Mouse (Mus musculus): ENCODE measurements around the gene Kcne1. TPM values are rescaled to one million over a fixed set of nuclear protein-coding genes. Genes with fewer than 3 reads are reported as not detected.

The Kcne1 gene
- total and polyA plus RNA-seq, 3 experiments, result not detected

DNA sequence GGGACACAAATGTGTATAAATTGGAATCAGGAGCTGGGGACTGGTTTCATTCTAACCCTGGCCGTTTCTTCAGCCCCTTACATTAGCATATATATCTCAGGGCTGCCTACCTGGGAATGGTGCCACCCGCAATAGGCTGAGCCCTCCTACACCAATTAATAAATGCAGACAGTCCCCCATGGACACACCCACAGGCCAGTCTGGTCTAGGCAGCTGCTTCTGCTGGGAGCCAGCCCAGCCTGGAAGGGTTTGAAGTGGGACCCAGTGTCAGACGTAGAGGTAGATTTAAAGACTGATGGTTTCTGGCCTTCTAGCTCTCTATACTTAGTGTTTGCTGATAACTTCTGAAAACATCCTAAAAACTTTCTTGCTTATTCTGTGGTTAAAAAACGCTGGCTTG lies 50.1 kb downstream of the Kcne1 start:
- no peak for TF ChIP-seq TAL1 (IDR thresholded peaks at IDR 0.05; ENCODE audit: low read length)
- no peak for TF ChIP-seq ZNF384 (IDR thresholded peaks at IDR 0.05; ENCODE audit: low read depth, low read length)
- TF ChIP-seq GATA1 (IDR thresholded peaks at IDR 0.05; ENCODE audit: low read depth, low read length), result no peak
- TF ChIP-seq CHD1 (IDR thresholded peaks at IDR 0.05; ENCODE audit: low read depth, low read length), result no peak
- no peak for TF ChIP-seq MYB (IDR thresholded peaks at IDR 0.05; ENCODE audit: low read depth, low read length)
- TF ChIP-seq SIN3A (IDR thresholded peaks at IDR 0.05; ENCODE audit: low read length), result no peak
- TF ChIP-seq MEF2A (IDR thresholded peaks at IDR 0.05; ENCODE audit: extremely low read depth, insufficient replicate concordance, low read depth, low read length, poor library complexity, severe bottlenecking), result no peak
- no peak for TF ChIP-seq CTCF (IDR thresholded peaks at IDR 0.05 in 2 of 3, conservative IDR thresholded peaks at IDR 0.05 in 1 of 3; ENCODE audit: control insufficient read depth in 1 of 3, insufficient read depth in 1 of 3, low read depth in 2 of 3, low read length in 3 of 3, poor library complexity in 1 of 3, severe bottlenecking in 1 of 3)
- TF ChIP-seq ZMIZ1 (IDR thresholded peaks at IDR 0.05; ENCODE audit: low read depth, low read length), result no peak
- no peak for TF ChIP-seq BHLHE40 (IDR thresholded peaks at IDR 0.05; ENCODE audit: borderline replicate concordance, low read depth, low read length)
- TF ChIP-seq MXI1 (IDR thresholded peaks at IDR 0.05; ENCODE audit: low read depth, low read length), result no peak
- TF ChIP-seq ELF1 (IDR thresholded peaks at IDR 0.05; ENCODE audit: low read depth, low read length), result no peak
- no peak for TF ChIP-seq POLR2A (IDR thresholded peaks at IDR 0.05; ENCODE audit: control insufficient read depth in 1 of 2, insufficient read depth in 1 of 2, low read depth in 1 of 2, low read length in 2 of 2, poor library complexity in 1 of 2)
- TF ChIP-seq SMC3 (IDR thresholded peaks at IDR 0.05; ENCODE audit: low read depth, low read length), result no peak
- TF ChIP-seq MAZ (IDR thresholded peaks at IDR 0.05; ENCODE audit: low read depth, low read length), result no peak
- no peak for TF ChIP-seq JUND (IDR thresholded peaks at IDR 0.05; ENCODE audit: low read depth, low read length)
- TF ChIP-seq MYC (IDR thresholded peaks at IDR 0.05; ENCODE audit: low read depth, low read length), result no peak
- TF ChIP-seq MAFK (IDR thresholded peaks at IDR 0.05; ENCODE audit: borderline replicate concordance, low read depth, low read length), result no peak
- no peak for TF ChIP-seq NRF1 (IDR thresholded peaks at IDR 0.05; ENCODE audit: insufficient read depth, low read depth, low read length, poor library complexity, severe bottlenecking)
- no peaks in the 10 kb centered on the region for H3K27me3 ChIP-seq (ENCODE audit: control insufficient read depth in 1 of 2, insufficient read depth in 2 of 2, low read length in 2 of 2)
- H3K36me3 ChIP-seq (ENCODE audit: control insufficient read depth in 1 of 2, insufficient read depth in 2 of 2, low read length in 2 of 2), result peaks cover 0 to 2% of the 10 kb centered on the region in 2 experiments; a peak in 1 of 4 replicates
- no peaks in the 10 kb centered on the region for H3K9me3 ChIP-seq (replicated peaks; ENCODE audit: insufficient read depth, low read length)
- no peaks in the 10 kb centered on the region for H3K79me2 ChIP-seq (ENCODE audit: control insufficient read depth, insufficient read depth, low read length, poor library complexity)
- no peak overlapping the region for H3K27ac ChIP-seq (ENCODE audit: control insufficient read depth, low read depth, low read length)
- DNase-seq (ENCODE audit: low read depth, low spot score), result no peak
- no peaks in the 10 kb centered on the region for H3K4me1 ChIP-seq (ENCODE audit: control insufficient read depth in 1 of 2, insufficient read depth in 2 of 2, low read length in 2 of 2)
- H3K4me3 ChIP-seq (ENCODE audit: control insufficient read depth in 1 of 2, insufficient read depth in 1 of 2, low read depth in 2 of 2, low read length in 2 of 2), result no peak overlapping the region
- H3K9ac ChIP-seq (ENCODE audit: control insufficient read depth, low read depth, low read length, poor library complexity, severe bottlenecking), result no peak overlapping the region

DNA sequence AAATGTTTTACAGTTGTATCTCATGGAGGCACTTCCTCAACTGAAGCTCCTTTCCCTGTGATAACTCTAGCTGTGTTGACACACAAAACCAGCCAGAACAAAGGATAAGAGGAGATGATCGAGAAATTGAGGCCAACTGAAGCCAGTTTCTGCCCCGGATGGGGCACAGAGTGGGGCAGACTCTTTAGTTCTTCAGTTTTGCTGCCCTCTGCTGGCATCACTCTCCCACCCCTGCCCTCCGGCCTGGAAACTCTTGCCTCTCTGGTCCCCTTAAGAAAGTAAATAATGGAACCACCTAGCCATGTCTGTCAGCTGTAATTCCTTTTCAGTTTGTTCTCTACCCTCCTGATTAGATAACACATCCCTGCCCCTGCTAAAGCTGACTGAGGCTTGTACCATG lies 51.3 kb downstream of the Kcne1 start:
- Histone ChIP-seq H3K27me3 (ENCODE audit: control insufficient read depth in 1 of 2, insufficient read depth in 2 of 2, low read length in 2 of 2) (no peaks in the 10 kb centered on the region), H3K36me3 (ENCODE audit: control insufficient read depth in 1 of 2, insufficient read depth in 2 of 2, low read length in 2 of 2) (peaks cover 0 to 2% of the 10 kb centered on the region in 2 experiments; a peak in 1 of 4 replicates), H3K27ac (ENCODE audit: control insufficient read depth, low read depth, low read length) (no peak overlapping the region), H3K9ac (ENCODE audit: control insufficient read depth, low read depth, low read length, poor library complexity, severe bottlenecking) (no peak overlapping the region), H3K4me3 (ENCODE audit: control insufficient read depth in 1 of 2, insufficient read depth in 1 of 2, low read depth in 2 of 2, low read length in 2 of 2) (no peak overlapping the region), H3K9me3 (replicated peaks; ENCODE audit: insufficient read depth, low read length) (no peaks in the 10 kb centered on the region), H3K79me2 (ENCODE audit: control insufficient read depth, insufficient read depth, low read length, poor library complexity) (no peaks in the 10 kb centered on the region), H3K4me1 (ENCODE audit: control insufficient read depth in 1 of 2, insufficient read depth in 2 of 2, low read length in 2 of 2) (0 out of 4 replicates have a peak, but pooled peaks cover 0 to 1% of the 10 kb centered on the region in 2 experiments)
- no peak for TF ChIP-seq ELF1 (IDR thresholded peaks at IDR 0.05; ENCODE audit: low read depth, low read length)
- TF ChIP-seq TBP (IDR thresholded peaks at IDR 0.05; ENCODE audit: low read depth, low read length), result no peak
- TF ChIP-seq BHLHE40 (IDR thresholded peaks at IDR 0.05; ENCODE audit: borderline replicate concordance, low read depth, low read length), result no peak
- peak in 2 of 3 experiments; percentile 6 to 47; a peak in 3 of 6 replicates for TF ChIP-seq CTCF (IDR thresholded peaks at IDR 0.05 in 2 of 3, conservative IDR thresholded peaks at IDR 0.05 in 1 of 3; ENCODE audit: control insufficient read depth in 1 of 3, insufficient read depth in 1 of 3, low read depth in 2 of 3, low read length in 3 of 3, poor library complexity in 1 of 3, severe bottlenecking in 1 of 3)
- no peak for DNase-seq (ENCODE audit: low read depth, low spot score)
